Mouse (Mus musculus) layer of hippocampus, postnatal 10 days (tissue): ENCODE measurements around the gene Cbx3. TPM values are rescaled to one million over a fixed set of nuclear protein-coding genes. Genes with fewer than 3 reads are reported as not detected.
"Not testable (repeated sequence)": the region's sequence is repeated elsewhere in the genome, so short reads cannot be mapped to it uniquely, and the experiment has no call there.

Experiments used
- DNase-seq, 2 experiments: peaks; one replicate each; pipeline ENCODE4 v3.0.0; 2021; ENCODE audit warnings: low spot score in 2 of 2
- total RNA-seq, 2 experiments: library from RNA; stranded (reverse); gene quantifications; 2 replicates each; pipeline ENCODE4 v1.2.3; 2021

The Cbx3 gene
- total RNA-seq, 2 experiments from 2014 or later, result 184 to 186 TPM

- DNase-seq, result peak; percentile 100
Observed at GRCm38 (mm10) chr6:51469715-51470310, 347 bp upstream of the Cbx3 start, which contains the start of gene Hnrnpa2b1. Hnrnpa2b1 (minus strand) TSS chr6:51469894.

DNA sequence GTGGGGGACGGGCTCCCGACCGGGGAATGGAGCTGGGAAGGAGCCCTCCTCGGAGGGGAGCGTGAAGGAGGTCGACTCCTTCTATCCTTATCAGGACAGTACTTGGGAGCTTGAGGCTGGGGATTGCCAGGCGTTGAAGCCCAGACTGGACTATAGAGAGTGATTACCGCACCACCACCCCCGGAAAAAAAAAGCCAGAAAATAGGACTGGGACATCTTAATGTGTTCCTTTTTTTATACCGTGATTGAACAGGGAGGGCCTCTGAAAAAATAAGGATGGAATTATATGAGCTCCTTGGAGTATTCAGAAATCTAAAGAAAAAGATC is 982 bp downstream of the Cbx3 start:
- DNase-seq, result no peak

DNA sequence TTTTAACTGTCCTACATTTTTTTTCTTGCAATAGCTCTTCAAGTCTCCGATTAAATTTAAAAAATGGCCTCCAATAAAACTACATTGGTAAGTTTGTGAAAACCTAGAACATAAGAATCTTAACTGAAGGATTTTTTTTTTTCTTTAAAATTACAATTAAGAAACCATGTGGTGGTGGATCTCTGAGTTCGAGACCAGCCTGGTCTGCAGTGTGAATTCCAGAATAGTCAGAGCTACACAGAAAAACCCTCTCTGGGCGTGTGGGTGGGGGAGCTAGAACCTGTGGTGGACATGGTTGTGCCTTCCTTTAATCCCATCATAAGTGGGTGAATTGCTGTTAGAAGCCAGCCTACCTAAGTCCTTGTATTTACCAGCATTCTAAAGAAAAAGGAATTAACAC is 1.6 kb downstream of the Cbx3 start:
- DNase-seq, result no peak

GRCm38 (mm10) chr6:51472213-51472612 is 2.1 kb downstream of the Cbx3 start:
- no peak for DNase-seq

- no peak for DNase-seq
Observed at GRCm38 (mm10) chr6:51479136-51479731, 9.1 kb downstream of the Cbx3 start.

DNA sequence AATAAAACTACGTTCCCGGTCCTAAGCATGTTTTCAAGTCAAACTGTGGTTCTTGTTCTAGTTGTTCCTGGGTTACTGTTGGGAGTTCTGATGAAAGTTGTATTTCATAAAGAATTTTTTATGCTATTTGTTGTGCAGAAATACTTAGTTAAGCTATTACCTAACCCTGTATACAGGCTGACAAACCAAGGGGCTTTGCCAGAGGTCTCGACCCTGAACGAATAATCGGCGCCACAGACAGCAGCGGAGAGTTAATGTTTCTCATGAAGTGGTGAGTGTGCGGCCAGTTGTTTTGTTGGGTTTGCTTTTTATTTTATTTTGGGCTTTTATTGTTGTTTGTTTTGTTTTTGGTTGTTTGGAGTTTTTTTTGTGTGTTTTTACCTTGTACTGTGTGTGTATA is 11.4 kb downstream of the Cbx3 start:
- DNase-seq, result no peak

GRCm38 (mm10) chr6:51483861-51484260 is 13.7 kb downstream of the Cbx3 start:
- DNase-seq, result no peak

DNA sequence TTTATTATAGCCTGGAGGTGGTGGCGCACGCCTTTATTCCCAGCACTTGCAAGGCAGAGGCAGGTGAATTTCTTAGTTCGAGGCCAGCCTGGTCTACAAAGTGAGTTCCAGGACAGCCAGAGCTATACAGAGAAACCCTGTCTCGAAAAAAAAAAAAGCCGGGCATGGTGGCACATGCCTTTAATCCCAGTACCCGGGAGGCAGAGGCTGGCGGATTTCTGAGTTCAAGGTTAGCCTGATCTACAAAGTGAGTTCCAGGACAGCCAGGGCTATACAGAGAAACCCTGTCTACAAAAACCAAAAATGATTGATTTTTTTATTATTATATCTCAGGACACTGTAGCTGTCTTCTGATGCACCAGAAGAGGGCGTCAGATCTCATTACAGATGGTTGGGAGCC is 14.4 kb downstream of the Cbx3 start:
- DNase-seq, result not testable (repeated sequence)

DNA sequence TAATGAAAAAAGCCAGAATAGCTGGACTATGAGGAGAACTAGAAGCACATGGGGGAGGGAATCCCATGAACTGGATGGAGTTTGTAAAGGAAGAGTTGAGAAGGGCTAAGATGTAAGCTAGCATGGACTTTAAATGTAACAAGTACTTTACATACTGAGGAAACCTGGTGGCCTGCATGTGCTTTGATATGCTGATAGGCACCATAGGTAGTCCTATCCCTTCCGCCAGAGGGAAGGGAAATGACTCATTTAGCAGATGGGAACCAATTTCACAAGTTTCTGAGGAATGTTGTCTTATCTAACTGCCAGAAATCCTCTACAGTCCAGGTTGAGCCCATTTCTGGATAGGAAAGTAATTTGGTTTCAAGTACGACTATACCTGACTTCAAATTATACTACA is 15.5 kb downstream of the Cbx3 start:
- DNase-seq, result no peak

DNA sequence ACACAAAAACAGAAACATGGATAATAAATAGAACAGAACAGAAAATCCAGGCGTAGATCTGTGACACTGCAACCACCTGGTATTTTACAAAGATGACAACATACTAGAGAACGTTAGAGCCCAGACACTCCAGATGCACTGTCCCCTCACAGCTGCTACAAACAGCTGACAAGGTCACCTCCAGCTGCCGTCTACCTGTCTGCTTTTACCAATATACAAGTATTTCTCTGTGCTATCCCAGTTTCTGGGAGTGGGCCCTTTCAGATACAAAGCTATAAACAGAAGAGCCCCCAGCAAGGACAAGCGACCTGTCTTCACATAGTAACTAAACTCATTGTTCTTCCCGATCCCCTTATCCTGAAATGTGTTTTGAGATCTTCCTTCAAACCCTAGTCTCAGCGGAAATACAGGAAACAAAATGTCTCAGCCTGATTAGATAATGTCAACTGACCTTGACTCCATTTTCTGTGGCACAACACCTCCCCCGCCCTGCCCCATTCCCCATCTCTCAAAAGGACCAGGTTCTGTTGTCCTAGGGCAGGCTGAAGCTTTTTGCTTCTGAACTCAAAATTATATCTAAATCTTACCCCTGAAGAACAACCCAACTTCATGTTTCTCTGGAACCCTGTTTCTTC is 16.0 kb downstream of the Cbx3 start:
- no peak for DNase-seq

DNA sequence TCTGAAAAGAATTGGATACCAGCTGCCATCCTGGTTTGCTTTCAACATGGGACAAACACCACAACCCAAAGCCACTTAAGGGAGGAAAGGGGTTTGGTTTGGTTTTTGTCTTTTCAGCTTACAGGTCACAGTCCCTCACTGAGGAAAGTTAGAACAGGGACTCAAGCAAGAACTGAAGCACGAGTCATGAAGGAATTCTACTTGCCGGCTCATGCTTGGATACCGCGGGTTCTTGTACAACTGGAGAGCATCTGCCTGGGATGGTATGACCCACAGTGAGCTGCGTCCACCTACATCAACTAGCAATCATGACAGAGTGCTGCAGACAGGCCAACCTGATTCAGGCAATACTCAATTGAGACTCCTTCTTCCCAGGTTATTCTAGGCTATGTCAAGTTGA is 16.6 kb downstream of the Cbx3 start:
- no peak for DNase-seq

GRCm38 (mm10) chr6:51489787-51490186 is 19.6 kb downstream of the Cbx3 start:
- no peak for DNase-seq

DNA sequence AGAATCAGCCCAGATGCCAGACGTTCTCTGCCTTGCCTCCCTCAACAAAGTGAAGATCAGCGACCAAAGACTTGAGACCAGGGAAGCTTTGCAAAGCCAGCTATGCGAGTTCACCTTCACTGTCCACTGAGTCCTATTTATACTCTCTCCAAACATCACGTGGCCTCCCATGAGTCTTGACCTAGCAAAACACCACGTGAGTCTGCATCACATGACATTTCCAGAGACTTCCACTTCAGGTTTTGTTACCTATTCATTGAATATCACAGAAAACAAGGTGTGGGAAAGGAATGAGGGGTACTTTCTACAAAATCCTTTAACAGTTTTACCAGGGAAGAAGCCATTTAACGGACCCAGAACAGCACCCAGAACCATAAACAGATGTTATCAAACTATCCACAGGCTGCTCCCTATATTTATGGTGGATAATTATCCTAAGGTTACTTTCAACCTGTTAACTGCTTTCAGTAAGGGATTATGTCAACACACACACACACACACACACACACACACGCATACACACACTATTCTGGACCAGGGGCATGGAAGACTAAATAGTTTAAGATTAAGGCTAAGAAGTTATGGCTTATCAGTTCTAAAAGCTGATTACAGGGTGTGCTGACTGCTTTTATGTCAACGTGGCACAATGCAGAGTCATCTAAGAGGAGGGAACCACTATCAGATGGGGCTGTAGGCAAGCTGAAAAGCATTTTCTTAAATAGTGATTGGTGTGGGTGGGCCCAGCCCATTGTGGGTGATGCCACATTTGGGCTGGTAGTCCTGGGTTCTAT is 27.4 kb downstream of the Cbx3 start:
- no peak for DNase-seq

- no peak for DNase-seq
Observed at GRCm38 (mm10) chr6:51505671-51506070, 35.5 kb downstream of the Cbx3 start.

GRCm38 (mm10) chr6:51507556-51507955 is 37.4 kb downstream of the Cbx3 start:
- no peak for DNase-seq

GRCm38 (mm10) chr6:51508750-51509648 is 38.8 kb downstream of the Cbx3 start:
- peak; percentile 74 to 83 for DNase-seq

- peak; percentile 52 to 60 for DNase-seq
Observed at GRCm38 (mm10) chr6:51510094-51510493, 39.9 kb downstream of the Cbx3 start.

GRCm38 (mm10) chr6:51510946-51511345 is 40.8 kb downstream of the Cbx3 start:
- DNase-seq, result no peak

DNA sequence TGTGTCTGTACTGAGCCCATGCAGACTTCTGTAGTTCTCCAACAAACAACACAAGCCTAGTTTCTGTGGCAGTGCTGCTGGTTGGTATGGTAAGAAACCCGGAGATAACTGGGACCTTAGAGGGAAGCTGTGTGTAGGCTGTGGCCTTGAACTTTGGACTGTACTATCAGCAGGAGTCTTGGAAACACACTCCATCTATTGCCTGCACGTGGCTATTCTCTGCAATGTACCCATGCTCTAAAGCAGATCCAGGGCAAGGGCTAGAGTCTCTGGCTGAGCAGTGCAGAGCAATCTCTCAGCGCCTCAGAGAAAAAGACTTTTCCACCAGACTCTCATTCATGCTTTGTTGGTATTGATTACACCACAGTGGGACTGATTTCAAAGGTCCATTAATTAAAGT is 43.6 kb downstream of the Cbx3 start:
- DNase-seq, result no peak

GRCm38 (mm10) chr6:51514860-51515259 is 44.7 kb downstream of the Cbx3 start:
- DNase-seq, result no peak

DNA sequence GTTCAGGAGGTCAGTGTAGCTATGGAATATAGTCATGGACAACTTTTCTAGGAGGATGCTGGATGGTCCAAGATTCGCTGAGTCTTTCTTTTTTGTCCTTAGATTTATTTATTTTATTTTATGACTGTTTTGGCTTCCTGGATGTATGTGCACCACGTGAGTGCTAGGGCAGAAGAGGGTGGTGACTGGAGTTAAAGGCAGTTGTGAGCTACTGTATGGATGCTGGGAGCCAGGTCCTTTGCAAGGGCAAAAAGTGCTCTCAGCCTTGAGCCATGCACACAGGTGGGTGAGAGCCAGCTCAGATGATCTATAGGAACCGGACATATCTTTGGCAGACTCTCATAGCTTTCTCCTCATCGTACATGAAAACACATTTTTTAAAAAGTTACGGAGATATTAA is 53.1 kb downstream of the Cbx3 start:
- no peak for DNase-seq
